Mouse (Mus musculus) frontal cortex, adult 2 months (tissue): ENCODE data around the gene Sgms2. TPM values are rescaled to one million over a fixed set of nuclear protein-coding genes. Genes with fewer than 3 reads are reported as not detected.
A peak's percentile ranks its signal among the peaks of the same experiment; 100 is the strongest.

Experiments used
- DNase-seq, 2 experiments: peaks; one replicate each; pipeline ENCODE4 v3.0.0; 2022; ENCODE audit warnings: low spot score in 1 of 2; ENCODE audit errors: extremely low spot score in 1 of 2
- polyA plus RNA-seq: library from polyadenylated mRNA; depleted of rRNA; stranded (reverse); fragments of >200 nt; gene quantifications from 2 replicates; pipeline ENCODE4 v1.2.3, GENCODE M21; 2012; rRNA removed

Gene Sgms2
- 1.3 and 2.1 TPM in 2 replicates for polyA plus RNA-seq

DNA sequence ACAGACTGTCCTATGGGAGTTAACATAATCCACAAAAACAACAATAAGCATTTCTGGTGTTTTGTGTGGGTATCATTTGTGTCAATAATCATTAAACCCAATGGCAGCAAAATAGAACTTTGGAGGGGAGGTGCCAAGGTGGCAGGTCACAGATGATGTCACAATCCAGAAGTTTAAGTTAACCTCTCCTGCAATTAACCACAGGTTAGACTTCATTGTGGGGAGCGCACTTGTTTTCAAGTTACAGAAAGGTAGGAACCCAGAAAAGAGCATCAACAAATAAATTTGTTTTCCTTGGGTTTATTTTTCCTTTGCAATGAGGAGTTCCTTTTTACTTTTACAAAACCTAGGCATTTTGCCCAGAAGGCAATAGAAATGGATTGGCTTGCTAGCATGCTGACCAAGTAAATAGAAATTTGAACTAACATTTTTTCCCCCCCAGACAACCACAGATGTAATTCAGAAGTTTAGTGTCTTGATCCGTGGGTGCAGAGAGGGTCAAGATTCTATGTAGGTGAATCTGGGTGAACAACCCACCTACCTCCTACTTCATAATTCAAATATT lies at the start of gene Sgms2:
Sgms2 (minus strand) TSS at position 51 of the 565 bp plus-strand sequence.
- DNase-seq: no peak

DNA sequence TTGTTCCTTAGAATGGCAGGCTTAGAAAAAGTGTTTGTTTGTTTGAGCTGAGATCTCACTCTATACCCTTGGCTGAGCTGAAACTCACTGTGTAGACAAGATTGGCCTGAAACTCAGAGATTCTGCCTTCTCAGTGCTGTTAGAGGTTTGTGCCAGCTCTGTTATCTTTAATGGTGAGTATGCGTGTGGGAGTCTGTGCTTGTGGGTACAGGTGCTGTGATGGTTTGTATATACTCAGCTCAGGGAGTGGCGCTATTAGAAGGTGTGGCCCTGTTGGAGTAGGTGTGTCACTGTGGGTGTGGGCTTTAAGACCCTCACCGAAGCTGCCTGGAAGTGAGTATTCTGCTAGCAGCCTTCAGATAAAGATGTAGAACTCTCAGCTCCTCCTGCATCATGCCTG lies 34.0 kb upstream of the Sgms2 start:
- no peak for DNase-seq

DNA sequence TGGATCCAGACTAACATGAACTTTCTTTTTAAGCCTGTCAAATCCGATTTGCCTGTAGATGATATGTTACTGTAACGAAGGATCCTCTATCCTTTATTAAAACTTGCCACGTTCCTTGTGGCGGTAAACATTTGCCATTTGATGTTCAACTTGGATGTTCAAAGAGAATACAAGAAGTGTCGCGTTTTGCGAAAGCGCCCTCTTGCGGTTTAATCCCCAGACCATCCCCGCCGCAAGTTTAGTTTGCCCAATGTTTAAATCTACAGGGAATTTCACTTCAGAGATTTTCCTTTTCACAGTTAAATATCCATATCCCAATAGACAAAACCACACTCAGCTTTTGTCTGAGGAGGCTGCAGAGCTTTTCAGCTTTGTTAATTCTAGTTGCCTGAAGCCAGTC lies 33.6 kb upstream of the Sgms2 start:
- DNase-seq: peak in 1 of 2 experiments; percentile 62

DNA sequence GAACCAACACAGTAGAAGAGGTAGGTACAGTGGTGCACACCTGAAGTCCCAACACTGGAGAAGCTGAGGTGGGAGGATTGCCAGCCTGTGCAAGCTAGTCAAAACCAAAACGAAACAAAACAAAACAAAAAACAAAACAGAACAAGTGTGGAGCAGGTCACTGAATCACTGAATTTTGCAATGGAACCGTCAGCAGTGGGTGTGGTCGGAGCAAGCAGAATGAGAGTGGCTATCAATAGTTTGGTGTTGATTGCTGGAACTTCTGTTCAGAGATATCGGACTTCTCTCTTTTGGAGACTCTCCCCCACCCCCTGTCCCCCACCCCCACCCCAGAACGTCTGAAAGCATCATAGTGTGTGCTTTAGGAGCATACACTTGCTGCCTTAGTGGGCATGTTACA lies 33.0 kb upstream of the Sgms2 start:
- DNase-seq: no peak

DNA sequence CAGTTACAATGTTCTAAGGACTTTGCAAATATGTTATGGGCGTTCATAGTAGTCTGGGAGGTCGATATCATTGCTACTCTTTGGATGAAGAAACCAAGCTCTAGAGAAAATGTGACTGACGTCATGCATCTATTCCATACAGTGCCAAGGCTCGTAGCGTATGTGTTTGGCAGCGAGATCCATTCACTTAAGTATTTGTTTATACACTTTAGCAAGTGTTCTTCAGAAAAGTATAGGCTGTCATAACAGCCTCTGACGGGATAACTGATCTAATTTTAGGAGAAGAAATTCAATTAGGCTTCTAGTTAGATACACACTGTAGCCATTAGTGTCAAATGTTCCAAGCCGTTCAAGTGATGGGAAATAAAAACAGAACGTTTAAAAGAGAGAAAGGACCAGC lies 32.5 kb upstream of the Sgms2 start:
- DNase-seq: no peak

DNA sequence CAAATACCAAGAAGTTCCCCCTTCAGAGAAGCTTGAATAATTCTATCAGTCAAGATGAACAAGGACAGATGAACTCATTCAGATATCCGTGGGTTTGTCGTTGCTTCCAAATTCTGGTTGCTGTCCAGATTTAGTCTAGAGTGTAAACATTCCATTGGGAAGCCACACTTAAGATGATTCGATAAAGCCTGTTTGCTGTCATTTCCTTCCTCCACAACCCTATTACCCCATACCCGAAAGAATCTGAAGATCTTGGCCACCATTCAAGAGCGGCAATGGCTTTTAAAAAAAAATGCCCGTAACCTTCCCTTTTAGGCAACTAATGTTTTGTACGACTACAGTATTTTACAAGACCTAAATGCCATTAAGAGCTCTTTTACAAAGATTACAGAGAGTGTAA lies 31.0 kb upstream of the Sgms2 start:
- DNase-seq: no peak

DNA sequence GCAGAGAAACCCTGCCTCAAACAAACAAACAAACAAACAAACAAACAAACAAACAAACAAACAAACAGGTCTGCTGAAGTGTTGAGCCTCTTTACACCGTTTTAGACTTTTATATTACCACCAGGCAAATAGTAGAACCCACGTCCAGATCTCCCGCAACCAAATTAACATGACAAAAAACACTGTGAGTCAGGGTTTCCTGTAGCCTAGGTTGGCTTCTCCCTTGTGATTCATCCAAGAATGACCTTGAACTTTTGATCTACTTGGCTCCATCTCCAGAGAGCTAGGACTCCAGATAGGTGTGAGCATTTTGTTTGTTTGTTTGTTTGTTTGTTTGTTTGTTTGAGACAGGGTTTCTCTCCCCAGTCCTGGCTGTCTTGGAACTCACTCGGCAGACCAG lies 30.0 kb upstream of the Sgms2 start:
- DNase-seq: no peak

DNA sequence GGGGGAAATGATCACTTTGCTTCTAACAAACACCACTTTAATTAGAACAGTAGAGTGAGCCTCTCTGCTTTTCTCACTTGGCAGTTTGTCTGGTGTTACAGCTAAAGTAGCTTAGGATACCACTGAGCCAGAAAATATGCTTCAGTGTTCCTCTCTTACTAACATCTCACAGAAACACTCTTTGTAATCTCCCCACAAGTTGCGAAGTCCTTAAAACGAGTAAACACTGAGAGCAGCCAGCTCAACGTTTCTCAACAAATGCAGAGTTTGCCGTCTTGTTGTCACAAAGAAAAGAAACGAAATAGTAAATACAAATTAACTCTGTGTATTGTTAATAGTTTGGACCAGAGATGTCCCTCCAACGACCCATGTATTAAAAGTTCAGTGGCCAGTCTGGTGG lies 26.5 kb upstream of the Sgms2 start:
- no peak for DNase-seq

DNA sequence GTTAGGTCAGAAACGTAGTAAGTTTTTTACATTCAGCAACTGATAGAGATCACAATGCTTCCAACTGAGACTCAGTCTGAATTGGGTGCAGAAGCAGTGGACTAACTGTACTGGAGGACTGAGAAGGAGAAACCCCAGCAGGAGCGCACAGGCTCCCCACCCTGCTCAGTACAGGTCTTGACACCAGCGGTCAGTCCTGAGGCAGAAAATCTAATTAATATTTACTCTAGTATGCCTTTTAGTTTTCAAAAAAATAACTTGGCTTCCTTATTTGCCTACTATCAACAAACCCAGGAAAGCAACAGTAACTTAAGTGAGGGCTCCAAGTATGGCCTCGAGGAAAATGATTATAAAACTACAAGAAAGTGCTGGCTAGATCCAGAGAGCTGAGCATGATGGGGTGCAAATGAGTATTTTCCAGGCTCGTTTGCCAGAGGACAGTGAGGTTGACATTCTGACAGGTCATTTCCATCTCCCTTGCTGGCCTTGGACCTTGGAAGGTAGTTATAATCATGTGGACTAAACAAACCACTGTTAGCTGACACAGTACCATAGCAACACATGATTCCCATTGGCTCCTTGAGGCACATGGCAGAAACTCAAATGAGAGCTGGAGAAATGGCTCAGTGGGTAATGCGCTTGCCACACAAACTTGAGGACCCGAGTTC lies 25.3 kb upstream of the Sgms2 start:
- DNase-seq: no peak

DNA sequence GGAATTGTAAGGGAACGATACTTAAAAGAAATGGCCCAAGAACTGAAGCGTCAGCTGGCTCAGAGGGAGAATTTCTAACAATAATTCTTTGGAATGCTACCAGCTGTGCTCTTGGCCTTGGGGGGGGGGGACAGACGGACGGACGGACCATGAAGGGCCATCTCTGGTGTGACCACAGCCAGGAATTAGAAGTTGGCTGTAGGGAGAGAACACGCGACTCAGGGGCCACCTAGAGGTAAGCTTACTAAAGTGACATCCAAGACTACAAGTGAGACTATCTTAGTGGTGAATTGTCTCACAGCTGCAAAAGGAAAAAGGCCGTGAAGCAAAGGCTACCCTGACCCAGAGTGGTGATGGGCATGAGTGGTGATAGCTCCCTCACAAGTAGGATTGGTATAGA lies 20.4 kb upstream of the Sgms2 start:
- DNase-seq: no peak

DNA sequence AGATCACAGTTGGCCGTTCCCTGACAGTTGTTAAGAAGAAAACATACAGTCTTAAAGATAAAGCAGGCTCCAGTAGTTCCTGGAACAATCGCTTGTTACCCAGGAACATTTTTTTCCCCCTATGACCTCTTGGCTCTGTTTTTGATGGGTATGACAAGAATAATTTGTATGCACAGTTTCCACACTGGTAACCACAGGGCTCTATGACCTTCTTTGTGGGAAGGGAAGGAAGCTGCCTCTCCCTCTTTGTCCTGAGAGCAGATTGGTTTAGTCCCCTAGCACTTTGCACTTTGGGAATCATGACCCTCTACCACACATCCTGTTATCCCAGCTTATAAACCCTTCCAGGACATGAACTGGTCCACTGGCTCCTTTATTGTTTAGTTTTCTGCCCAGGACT lies 16.8 kb upstream of the Sgms2 start:
- no peak for DNase-seq

DNA sequence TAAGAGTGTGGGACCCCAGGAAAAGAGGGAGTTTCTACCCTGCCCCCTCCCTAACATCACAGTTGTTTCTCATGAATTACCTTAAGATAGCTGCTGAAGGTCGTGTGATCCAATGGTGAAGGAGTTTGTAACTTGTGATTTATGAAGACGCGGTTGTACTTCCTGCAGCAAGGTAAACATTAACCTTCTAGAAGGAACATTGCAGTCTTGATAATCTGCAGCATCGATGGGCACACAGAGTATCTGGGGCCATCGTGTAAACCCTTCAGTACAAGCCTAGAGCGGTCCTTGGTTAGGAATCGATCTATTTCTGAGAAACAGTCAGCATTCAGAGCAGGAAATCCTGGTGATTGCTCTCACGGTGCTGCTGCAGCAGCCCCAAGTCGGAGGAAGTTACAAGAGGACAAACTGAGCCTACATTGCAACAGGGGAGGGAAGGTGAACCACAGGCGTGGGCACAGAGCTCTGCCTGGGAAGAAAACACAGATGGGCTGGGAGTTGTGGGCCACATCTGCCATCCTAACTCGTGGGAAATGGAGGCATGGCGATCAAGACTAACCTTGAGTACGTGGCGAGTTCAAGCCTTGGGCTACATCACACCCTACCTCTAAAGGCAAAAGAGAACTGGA lies 13.5 kb upstream of the Sgms2 start:
- DNase-seq: no peak

DNA sequence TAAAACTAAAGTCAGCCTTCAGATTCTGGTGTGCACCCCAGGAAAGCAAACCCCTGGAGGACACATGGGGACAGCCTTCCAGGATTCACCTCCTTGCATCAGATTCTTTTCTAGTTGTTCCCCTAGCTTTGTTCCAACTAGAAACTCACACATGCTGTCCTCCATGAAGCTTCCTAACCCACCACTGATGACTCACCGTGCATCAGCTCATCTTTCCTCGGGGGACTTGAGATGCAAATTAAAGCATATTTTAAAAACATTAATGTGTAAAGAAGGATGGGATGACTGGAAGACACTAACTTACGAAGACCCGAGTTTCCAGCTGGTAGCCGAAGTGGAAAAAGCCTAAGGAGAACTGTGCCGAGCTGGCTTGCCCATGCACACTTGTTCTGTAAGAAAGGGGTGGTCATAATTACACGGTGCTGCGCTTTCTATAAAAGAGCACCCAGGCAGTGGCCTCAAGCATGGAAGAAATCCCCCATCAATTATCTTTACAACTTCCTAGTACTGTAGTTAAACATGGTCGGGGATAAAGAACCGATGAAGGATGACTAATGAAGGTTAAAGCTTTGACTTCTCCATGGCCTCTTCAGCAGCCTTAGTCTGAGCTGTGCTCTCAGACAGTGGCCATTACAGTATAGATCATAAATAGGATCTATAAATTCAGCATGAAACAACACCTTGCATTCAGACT lies 10.6 kb upstream of the Sgms2 start:
- peak in 1 of 2 experiments; percentile 7 for DNase-seq

DNA sequence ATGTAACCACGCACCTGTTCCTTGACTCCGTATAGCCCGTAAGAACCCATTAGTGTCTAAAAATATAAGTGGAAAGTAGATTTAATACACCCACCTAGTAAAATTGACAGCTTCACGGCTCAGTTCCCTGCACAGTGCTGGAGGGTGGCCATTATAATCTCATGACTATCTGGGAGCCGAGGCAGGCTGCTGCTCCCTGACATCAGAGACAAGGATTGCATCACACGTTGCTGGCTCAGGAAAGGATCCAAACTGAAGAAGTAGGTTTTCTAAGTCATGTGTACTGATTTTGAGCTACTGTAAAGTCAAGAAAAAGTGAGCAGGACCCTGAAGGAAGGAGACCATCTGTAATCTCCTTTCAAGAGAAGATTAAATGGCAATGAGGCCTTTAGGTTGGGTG lies 8.4 kb upstream of the Sgms2 start:
- no peak for DNase-seq

DNA sequence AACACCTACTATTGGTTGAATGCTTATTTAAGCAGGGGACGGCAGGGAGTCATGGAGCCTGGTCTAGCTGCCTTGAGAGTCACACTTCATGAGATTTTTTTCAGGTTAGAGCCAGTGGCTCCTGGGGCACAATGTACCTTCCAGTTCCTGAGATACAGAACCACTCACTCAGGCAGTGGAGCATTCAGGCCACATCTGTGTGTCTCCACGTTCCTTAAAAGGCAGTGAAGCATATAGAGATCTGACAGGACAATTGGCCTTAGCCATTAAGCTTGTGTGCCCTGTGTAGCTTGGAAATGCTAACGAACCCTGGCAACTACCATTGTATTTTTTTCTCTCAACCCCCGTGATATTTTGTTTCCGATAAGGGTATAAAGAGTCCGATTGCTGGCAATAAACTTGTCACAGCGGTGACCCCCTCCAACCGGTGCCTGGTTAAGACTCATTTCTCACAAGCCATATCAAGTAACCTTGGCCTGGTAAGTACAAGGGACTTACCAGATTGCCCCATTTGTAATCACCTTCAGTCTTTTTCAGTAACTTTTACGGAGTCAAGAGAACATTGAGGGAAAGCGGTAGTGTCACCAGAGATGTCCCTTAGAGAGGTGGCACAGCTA lies 5.4 kb upstream of the Sgms2 start:
- no peak for DNase-seq

DNA sequence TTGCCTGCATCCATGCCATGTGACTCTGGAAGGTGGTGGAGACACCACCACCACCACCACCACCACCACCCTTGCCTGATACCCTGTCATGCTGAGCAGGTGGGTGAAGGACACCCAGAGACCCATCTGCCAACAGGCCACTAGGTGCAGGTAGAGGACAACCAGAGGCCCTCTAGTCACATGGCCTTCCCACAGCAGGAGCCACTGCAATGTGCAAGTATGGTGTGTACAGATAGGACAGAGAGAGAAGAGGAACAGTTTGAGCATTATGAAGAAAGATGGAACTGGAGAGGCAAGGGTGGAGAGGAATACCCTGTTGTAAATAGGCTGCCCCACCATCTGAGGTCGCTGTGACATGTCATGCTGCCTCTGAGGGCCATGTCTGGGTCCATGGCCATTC lies 3.9 kb upstream of the Sgms2 start:
- DNase-seq: no peak

DNA sequence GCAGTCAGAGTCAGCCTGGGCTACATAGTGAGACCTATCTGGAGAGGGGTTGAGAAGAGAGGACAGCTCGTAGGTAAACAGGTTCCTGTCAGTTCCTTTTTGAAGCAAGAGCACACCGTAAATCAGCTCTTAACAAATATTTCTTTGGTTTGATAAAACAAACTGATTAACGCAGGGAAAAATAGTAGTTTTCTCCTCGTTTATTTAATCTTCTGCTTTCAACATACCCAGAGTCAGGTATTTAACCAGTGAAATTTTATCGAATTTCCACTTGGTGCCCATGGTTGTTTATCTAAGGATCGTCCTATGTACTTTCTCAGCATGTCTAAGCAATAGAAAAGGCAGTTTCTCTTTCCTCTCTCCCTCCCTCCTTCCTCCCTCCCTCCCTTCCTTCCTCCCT lies 2.0 kb upstream of the Sgms2 start:
- DNase-seq: no peak

DNA sequence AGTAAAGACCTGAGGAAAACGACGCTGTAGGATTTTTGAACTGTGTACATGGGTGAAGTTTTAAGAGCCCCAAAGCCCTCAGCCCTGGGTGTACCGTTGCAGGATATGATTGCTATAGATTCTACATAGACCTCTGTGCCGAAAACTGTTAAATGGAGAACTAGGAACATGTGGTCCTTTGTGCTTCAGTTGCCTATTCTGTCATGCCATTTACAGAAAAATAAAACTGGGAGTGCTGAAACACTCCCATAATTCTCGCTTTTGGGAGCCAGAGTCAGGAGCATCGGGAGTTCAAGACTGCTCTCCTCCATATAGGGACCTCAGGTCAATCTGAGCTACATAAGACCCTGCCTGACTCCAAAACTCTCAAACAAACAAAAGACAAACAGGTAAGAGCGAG lies 769 bp upstream of the Sgms2 start:
- DNase-seq: no peak

DNA sequence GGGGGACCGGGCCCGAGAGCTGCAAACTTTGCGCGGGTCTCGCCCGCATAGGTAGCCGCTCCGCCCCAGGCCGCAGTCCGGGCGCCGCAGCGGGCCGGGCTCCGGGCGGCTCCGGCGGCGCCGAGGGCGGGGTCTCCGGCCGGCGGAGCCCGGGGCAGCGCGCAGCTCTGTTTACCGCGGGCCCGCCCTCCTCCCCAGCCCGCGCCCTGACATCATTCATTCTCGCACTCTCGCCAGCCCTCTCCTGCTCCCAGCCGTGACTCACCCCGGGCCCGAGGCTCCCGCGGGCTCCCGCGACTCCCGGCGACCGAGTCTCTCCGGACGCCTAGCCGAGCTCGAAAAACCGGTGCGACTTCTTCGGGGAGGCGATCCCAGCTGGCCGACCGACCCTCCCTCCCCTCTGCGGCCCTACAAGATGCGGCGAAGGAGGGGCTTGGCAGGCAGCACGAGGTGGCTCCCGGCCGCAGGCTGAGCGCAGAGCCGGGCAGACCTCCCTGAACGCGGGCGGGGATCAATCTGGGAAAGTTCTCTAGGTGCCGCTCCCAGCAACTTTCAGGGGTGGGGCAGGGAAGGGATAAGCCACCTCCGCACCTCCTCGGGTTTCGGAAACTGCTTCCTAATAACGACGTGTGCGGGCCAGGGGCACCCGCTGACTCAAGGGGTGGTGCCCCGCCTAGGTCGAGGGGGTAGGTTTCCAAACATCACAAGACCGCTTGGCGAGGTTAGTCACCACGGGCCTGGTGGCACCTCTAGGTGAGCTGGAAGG lies 885 bp downstream of the Sgms2 start:
- peak in 1 of 2 experiments; percentile 52 for DNase-seq

DNA sequence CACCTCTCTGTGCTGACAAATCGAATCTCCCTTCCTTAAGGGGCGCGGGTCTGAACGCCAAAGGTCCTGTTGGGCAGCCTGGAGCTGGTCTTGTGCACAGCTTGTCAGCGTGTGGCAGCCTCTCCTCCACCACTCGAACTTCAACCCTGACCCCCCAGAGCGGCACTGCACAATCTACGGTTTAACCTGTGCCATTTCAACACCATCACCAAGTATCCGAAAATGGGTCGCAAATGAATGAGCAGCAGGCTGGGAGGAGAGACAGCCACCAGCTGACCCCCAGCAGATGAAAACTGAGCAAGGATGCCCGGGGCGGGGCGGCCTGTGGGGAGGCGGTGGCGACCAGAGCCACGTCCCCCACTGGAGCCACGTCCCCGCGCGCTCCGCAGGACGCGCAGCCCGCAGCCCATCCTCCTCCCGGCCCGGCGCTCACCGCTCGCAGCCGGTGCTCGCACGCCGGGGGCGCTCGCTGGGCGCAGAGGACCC lies 1.5 kb downstream of the Sgms2 start:
- peak in 1 of 2 experiments; percentile 8 for DNase-seq
